Mouse (Mus musculus) neural tube, embryonic 14.5 days (tissue): ENCODE measurements around the gene Cpox. TPM values are rescaled to one million over a fixed set of nuclear protein-coding genes. Genes with fewer than 3 reads are reported as not detected.

Source experiments
- ATAC-seq: fragments of 200-750 bp; cut with Nextera tagmentation; 2 replicates; pipeline ENCODE4 v1.8.0; 2017; ENCODE audit warnings: low read depth, mild to moderate bottlenecking, moderate TSS enrichment, moderate library complexity
- H3K27ac ChIP-seq: fragments of 300-500 bp; sonication (generic); 2 replicates; pipeline ENCODE4 v1.5.1; 2014; ENCODE audit warnings: low read depth, mild to moderate bottlenecking, control low read depth, low read length, moderate library complexity, mixed read lengths
- H3K27me3 ChIP-seq: fragments of 300-500 bp; sonication (generic); 2 replicates; pipeline ENCODE4 v1.6.1; 2014; ENCODE audit warnings: low read length; ENCODE audit not compliant: control insufficient read depth, insufficient read depth
- H3K36me3 ChIP-seq: fragments of 300-500 bp; sonication (generic); 2 replicates; pipeline ENCODE4 v1.6.1; 2014; ENCODE audit warnings: low read length, mixed read lengths; ENCODE audit not compliant: control insufficient read depth, insufficient read depth
- H3K4me1 ChIP-seq: fragments of 300-500 bp; sonication (generic); 2 replicates; pipeline ENCODE4 v1.6.1; 2014; ENCODE audit warnings: low read length; ENCODE audit not compliant: control insufficient read depth, insufficient read depth
- H3K4me2 ChIP-seq: fragments of 300-500 bp; sonication (generic); 2 replicates; pipeline ENCODE4 v1.6.1; 2014; ENCODE audit warnings: mild to moderate bottlenecking, low read depth, low read length, control low read depth
- H3K4me3 ChIP-seq: fragments of 300-500 bp; sonication (generic); 2 replicates; pipeline ENCODE4 v1.5.1; 2014; ENCODE audit warnings: low read depth, low read length, control low read depth, mixed read lengths
- H3K9ac ChIP-seq: fragments of 300-500 bp; sonication (generic); replicated peaks from 2 replicates; pipeline ENCODE4 v1.6.1; 2014; ENCODE audit warnings: low read depth, mild to moderate bottlenecking, control low read depth, low read length, mixed read lengths
- H3K9me3 ChIP-seq: fragments of 300-500 bp; sonication (generic); 2 replicates; pipeline ENCODE4 v1.6.1; 2016; ENCODE audit warnings: low read length; ENCODE audit not compliant: control insufficient read depth
- WGBS: fragments of 180-500 bp; shearing (Covaris S2); extraction: QIAGEN DNeasy Blood & Tissue Kit; methylation state at CpG from one replicate; pipeline ENCODE4 v1.1.7; 2014; 5-methylcytosine and 5-hydroxymethylcytosine counted together
- polyA plus RNA-seq: library from polyadenylated mRNA; unstranded; fragments of >200 nt; fragmentation: Nextera tagmentation; extraction: Ambion mirVana; gene quantifications from 2 replicates; pipeline ENCODE4 v1.2.1, GENCODE M21; 2014

The Cpox gene
- polyA plus RNA-seq, 1 experiment from 2014 or later: 16.5 TPM

GRCm38 (mm10) chr16:58712221-58712620 lies 42.1 kb downstream of the Cpox start:
- no peak overlapping the region for H3K4me3 ChIP-seq
- H3K27ac ChIP-seq: no peak overlapping the region

GRCm38 (mm10) chr16:58713128-58713527 lies 43.0 kb downstream of the Cpox start:
- H3K36me3 ChIP-seq: no peaks in the 10 kb centered on the region
- H3K9ac ChIP-seq: no peak overlapping the region
- no peak for ATAC-seq
- H3K27me3 ChIP-seq: no peaks in the 10 kb centered on the region
- H3K4me3 ChIP-seq: no peak overlapping the region
- H3K9me3 ChIP-seq: no peaks in the 10 kb centered on the region
- WGBS: 85% methylated on average over 1 of the region's 1 CpGs
- H3K4me2 ChIP-seq: no peak overlapping the region
- H3K27ac ChIP-seq: no peak overlapping the region
- no peaks in the 10 kb centered on the region for H3K4me1 ChIP-seq

More at GRCm38 (mm10) chr16:58712221-58712620, 42.1 kb downstream of the Cpox start:
- WGBS: 82% methylated on average over 8 of the region's 8 CpGs
- no peaks in the 10 kb centered on the region for H3K27me3 ChIP-seq
- no peak for ATAC-seq
- H3K9ac ChIP-seq: no peak overlapping the region
- no peaks in the 10 kb centered on the region for H3K36me3 ChIP-seq
- H3K4me1 ChIP-seq: no peaks in the 10 kb centered on the region
- no peaks in the 10 kb centered on the region for H3K9me3 ChIP-seq
- no peak overlapping the region for H3K4me2 ChIP-seq

GRCm38 (mm10) chr16:58715018-58715417 lies 44.9 kb downstream of the Cpox start:
- Histone ChIP-seq H3K4me2 (no peak overlapping the region), H3K4me3 (no peak overlapping the region), H3K4me1 (no peaks in the 10 kb centered on the region), H3K9ac (no peak overlapping the region), H3K27me3 (no peaks in the 10 kb centered on the region), H3K27ac (no peak overlapping the region), H3K36me3 (no peaks in the 10 kb centered on the region), H3K9me3 (no peaks in the 10 kb centered on the region)
- WGBS: 60% methylated on average over 4 of the region's 4 CpGs
- no peak for ATAC-seq

- H3K36me3 ChIP-seq: no peaks in the 10 kb centered on the region
- H3K27me3 ChIP-seq: no peaks in the 10 kb centered on the region
- no peak within 1 kb of the TSS for H3K4me2 ChIP-seq
- no peak within 1 kb of the TSS for H3K27ac ChIP-seq
- ATAC-seq: no peak
- no peak within 1 kb of the TSS for H3K9ac ChIP-seq
- H3K4me3 ChIP-seq: no peak within 1 kb of the TSS
- H3K9me3 ChIP-seq: no peaks in the 10 kb centered on the region
- 92% methylated on average over 7 of the region's 7 CpGs for WGBS
- no peaks in the 10 kb centered on the region for H3K4me1 ChIP-seq
Observed at GRCm38 (mm10) chr16:58718666-58719120, 48.6 kb downstream of the Cpox start, which contains the start of gene Gpr15. Gene Gpr15, minus strand, starts transcription at chr16:58719070.

GRCm38 (mm10) chr16:58722292-58722691 lies 52.2 kb downstream of the Cpox start:
- Histone ChIP-seq H3K27me3 (no peaks in the 10 kb centered on the region), H3K36me3 (no peaks in the 10 kb centered on the region), H3K4me1 (no peaks in the 10 kb centered on the region), H3K4me3 (no peak overlapping the region), H3K9me3 (no peaks in the 10 kb centered on the region), H3K9ac (no peak overlapping the region), H3K4me2 (no peak overlapping the region), H3K27ac (no peak overlapping the region)
- ATAC-seq: no peak
- 87% methylated on average over 2 of the region's 2 CpGs for WGBS

GRCm38 (mm10) chr16:58726680-58727476 lies 56.8 kb downstream of the Cpox start:
- Histone ChIP-seq H3K9ac (no peak overlapping the region), H3K4me2 (0 out of 2 replicates have a peak overlapping the region, but pooled peaks have one; percentile 36), H3K9me3 (no peaks in the 10 kb centered on the region), H3K4me1 (peaks cover 8% of the 10 kb centered on the region), H3K36me3 (peaks cover 12% of the 10 kb centered on the region), H3K27ac (no peak overlapping the region), H3K4me3 (peak overlapping the region; percentile 69; the same call in 1 of the 2 replicates), H3K27me3 (no peaks in the 10 kb centered on the region)
- WGBS: 86% methylated on average over 11 of the region's 11 CpGs
- ATAC-seq: no peak

GRCm38 (mm10) chr16:58727477-58728131 lies 57.5 kb downstream of the Cpox start, which contains the start of gene Cldnd1:
Gene Cldnd1, plus strand, starts transcription at chr16:58727910.
- 3% methylated on average over 33 of the region's 35 CpGs for WGBS
- peak; percentile 100 for ATAC-seq
- Histone ChIP-seq H3K9me3 (no peaks in the 10 kb centered on the region), H3K27me3 (no peaks in the 10 kb centered on the region), H3K27ac (peak within 1 kb of the TSS; percentile 84), H3K9ac (peak within 1 kb of the TSS; percentile 78), H3K4me3 (peak within 1 kb of the TSS; percentile 69), H3K36me3 (peaks cover 19% of the 10 kb centered on the region), H3K4me1 (peaks cover 8% of the 10 kb centered on the region), H3K4me2 (peak within 1 kb of the TSS; percentile 60)

GRCm38 (mm10) chr16:58728176-58728671 lies 58.1 kb downstream of the Cpox start:
- H3K9me3 ChIP-seq: no peaks in the 10 kb centered on the region
- under 1% methylated on average over 31 of the region's 31 CpGs for WGBS
- ATAC-seq: peak; percentile 92
- peaks cover 8% of the 10 kb centered on the region for H3K4me1 ChIP-seq
- peak overlapping the region; percentile 60 for H3K4me2 ChIP-seq
- H3K36me3 ChIP-seq: peaks cover 21% of the 10 kb centered on the region
- H3K4me3 ChIP-seq: peak overlapping the region; percentile 69
- no peaks in the 10 kb centered on the region for H3K27me3 ChIP-seq
- H3K9ac ChIP-seq: peak overlapping the region; percentile 78
- H3K27ac ChIP-seq: peak overlapping the region; percentile 84

GRCm38 (mm10) chr16:58738205-58738604 lies 68.1 kb downstream of the Cpox start:
- Histone ChIP-seq H3K4me1 (no peaks in the 10 kb centered on the region), H3K27me3 (no peaks in the 10 kb centered on the region), H3K4me2 (no peak overlapping the region), H3K4me3 (no peak overlapping the region), H3K9me3 (no peaks in the 10 kb centered on the region), H3K27ac (no peak overlapping the region), H3K9ac (no peak overlapping the region), H3K36me3 (peaks cover 9% of the 10 kb centered on the region; the same call in 1 of the 2 replicates)
- 86% methylated on average over 4 of the region's 4 CpGs for whole genome bisulfite sequencing
- ATAC-seq: no peak
